Mouse (Mus musculus): ENCODE data around the gene Otx2. TPM values are rescaled to one million over a fixed set of nuclear protein-coding genes. Genes with fewer than 3 reads are reported as not detected.
"Not testable (repeated sequence)": the region's sequence is repeated elsewhere in the genome, so short reads cannot be mapped to it uniquely, and the experiment has no call there.

Gene Otx2
- polyA plus RNA-seq, 3 experiments from 2014 or later = not detected

- ATAC-seq = no peak
Measured at GRCm38 (mm10) chr14:48653676-48654510, 19.7 kb downstream of the Otx2 start.

GRCm38 (mm10) chr14:48653081-48653480, 20.5 kb downstream of the Otx2 start:
- ATAC-seq = no peak

DNA sequence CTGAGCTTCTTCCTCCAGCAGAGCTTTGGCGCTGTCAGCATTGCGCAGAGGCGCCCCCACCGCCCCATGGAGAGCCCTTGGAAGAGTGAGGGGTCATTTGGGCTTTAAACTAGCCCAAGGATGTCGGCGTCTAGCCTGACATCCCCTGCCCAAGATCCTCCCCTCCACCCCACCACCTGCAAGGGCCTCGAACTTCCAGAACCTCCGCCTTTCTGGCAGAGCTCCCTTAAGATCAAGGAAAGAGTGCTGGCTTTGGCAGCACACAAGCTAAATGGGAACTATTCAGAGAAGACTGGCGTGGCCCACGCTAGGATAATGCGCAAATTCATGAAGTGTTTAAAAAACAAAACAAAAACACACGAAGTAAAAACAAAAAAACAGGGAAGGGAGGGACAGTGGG, 21.4 kb downstream of the Otx2 start:
- no peak for ATAC-seq

DNA sequence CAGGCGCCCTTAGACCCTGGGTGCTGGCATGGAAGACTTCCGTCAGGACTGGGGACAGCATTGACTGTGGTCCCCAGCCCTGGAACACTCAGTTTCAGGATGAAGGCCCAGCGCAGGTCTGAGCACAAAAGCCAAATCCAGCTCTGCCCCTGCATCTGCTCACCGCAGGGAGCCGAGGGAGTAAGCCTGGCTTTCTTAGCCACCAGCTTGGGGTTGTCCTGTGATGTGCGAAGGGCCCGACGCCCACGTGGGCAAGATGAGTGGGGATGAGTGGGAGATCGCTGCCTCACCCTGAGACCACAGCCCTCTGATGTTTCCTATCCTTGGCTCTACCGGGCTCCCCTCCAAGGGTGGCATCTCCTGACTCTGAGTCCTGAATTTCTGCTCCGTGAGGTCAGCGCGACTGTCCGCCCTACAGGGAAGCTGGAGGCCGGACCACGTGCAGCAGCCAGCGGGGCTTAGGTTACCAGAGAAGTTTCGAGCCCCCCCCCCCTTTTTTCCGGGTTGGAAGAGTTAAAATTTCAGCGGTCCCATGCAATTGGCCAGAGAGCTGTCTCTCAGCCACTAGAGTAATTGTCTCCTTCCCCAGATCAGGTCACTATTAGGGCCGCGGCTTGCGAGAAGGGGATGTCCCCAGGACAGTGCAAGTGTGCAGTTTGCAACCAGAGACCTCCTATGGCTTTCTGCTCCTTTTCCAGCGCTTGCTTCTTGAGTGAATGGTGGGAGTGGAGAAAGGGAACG, 22.0 kb downstream of the Otx2 start:
- ATAC-seq = no peak

DNA sequence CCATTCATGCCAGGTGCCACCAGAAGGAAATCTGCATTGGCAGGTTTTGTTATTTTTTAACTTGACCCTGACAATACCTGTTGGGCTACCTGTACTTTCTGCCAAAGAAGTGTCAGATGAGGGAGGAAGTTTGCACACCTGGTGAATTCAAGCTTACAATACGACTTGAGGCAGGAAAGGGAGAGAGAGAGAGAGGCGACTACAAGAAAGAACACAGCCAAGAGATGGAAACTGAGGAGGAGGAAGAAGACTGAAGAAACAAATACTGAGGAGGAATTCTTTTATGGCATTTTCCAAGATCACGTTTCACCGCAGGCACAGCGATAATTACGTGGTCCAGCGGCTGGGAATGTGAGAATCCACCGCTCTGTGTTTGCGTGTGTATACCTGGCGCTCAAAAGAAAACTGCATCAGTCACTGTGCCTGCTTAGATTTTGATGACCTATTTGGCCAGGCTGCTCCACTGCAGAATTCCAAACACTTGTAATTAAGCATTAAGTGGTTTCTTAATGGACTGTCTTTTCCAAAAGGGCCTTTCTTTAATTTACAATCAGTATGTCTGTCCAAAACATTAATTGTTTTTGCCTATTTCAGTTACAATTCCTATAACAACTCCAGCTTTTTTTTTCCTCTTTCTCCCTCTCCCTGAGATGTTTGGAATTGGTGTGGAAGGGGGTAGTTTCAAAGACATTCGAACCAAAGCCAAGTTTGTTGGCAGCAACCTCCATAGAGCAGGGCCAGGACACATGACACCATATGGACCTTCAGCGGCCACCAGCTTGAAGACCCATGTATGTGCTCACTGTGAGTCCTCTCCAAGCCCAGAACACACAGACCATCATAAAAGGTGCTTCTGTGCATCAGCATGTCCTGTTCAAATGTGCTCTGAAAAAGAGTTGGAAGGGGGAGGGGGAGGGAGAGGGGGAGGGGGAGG, 31.9 kb downstream of the Otx2 start:
- ATAC-seq = no peak

- no peak for ATAC-seq
Measured at GRCm38 (mm10) chr14:48633141-48633540, 40.5 kb downstream of the Otx2 start.

DNA sequence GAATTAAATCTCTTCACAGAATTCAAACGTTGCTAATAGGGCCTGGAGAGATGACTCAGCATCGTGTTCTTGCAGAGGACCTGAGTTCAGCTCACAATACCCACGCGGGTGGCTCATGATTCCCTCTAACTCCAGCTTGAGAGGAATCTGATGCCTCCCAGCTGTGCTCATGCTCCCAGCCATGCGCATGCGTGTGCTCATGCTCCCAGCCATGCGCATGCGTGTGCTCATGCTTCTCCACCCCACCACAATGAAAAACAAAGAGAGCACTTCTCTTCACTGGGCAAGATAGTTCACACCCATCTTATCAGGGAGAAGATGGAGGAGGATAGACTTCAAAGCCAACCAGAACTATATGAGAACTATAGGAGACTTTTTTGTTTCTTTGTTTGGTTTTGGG, 41.3 kb downstream of the Otx2 start:
- no peak for ATAC-seq

- no peak for ATAC-seq
Measured at GRCm38 (mm10) chr14:48631486-48631885, 42.1 kb downstream of the Otx2 start.

- no peak for ATAC-seq
Measured at GRCm38 (mm10) chr14:48629404-48629803, 44.2 kb downstream of the Otx2 start.

DNA sequence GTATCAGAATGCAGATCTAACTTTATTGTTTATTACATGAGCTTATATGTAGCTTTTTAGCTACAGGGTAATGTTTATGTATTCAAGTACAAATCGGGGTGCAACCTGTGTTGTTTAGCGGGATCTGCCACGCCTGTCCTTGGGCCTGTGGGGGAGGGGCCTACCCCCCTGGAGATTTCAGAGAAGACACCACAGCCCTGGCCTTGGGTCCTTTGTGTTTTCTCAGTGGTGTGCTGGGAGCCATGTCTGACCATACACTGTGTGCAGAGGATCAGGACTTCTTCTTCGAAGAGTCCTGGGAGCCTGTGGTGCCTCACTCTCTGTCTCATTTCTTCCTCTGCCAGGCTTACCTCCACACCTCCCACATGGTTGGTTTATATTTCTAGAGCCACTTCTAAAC, 47.3 kb downstream of the Otx2 start:
- no peak for ATAC-seq

- ATAC-seq = no peak
Measured at GRCm38 (mm10) chr14:48625331-48625694, 48.3 kb downstream of the Otx2 start.

- ATAC-seq = no peak
Measured at GRCm38 (mm10) chr14:48624596-48625330, 48.9 kb downstream of the Otx2 start.

- not testable (repeated sequence) for ATAC-seq
Measured at GRCm38 (mm10) chr14:48622726-48623125, 50.9 kb downstream of the Otx2 start.

- no peak for ATAC-seq
Measured at GRCm38 (mm10) chr14:48616361-48616760, 57.3 kb downstream of the Otx2 start.

DNA sequence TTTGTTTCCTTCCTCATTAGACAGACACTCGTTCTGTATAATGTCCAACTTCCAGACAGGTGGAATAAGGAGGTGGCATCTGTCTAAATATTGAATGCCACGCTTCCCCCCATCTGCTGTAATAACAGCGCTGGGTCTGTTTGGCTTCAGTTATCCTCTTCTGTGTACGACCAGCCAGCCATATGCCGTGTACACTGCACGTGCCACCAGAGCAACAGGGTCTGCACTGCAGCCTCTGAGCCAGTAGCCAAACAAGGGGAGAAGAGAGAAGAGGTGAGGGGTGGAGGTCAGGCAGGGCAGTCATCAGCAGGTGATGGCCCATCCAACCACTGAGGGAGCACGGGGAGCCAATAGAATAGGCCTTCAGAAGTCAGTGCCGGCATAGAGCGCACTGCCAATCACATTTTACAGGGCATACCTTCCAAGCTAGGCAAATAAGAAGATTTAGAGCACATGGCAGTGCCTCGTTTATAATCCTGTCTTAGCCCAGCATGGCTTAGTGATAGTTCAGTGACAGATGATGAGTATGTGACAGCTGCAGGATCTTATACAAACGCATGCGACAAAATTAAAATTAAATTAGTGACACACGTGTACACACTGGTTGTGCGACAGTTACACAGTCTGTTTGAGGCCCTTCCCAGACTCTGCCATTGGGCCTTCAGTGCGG, 64.8 kb downstream of the Otx2 start:
- no peak for ATAC-seq

Other genes with a start within 250 kb of the Otx2 start
- gene Tmem260, start 227.7 kb downstream of the Otx2 start, polyA plus RNA-seq (2017; shearing (Covaris generic)) = 10 to 100 TPM in 2 of 3 experiments, 1 to 10 TPM in 1; 8.7 to 18.2 (median 17.1) TPM